Mouse (Mus musculus): ENCODE data around the gene Ptprn2. TPM values are rescaled to one million over a fixed set of nuclear protein-coding genes. Genes with fewer than 3 reads are reported as not detected.
A peak's percentile ranks its signal among the peaks of the same experiment; 100 is the strongest.
"Not testable (repeated sequence)": the region's sequence is repeated elsewhere in the genome, so short reads cannot be mapped to it uniquely, and the experiment has no call there.

Ptprn2 gene
- total RNA-seq, 2 experiments from 2014 or later = 0.31 to 0.45 TPM

- DNase-seq = no peak
These were observed 30.3 kb downstream of the Ptprn2 start for GRCm38 (mm10) chr12:116515824-116516223.

- DNase-seq = no peak
These were observed 43.3 kb downstream of the Ptprn2 start for GRCm38 (mm10) chr12:116528861-116529260.

DNA sequence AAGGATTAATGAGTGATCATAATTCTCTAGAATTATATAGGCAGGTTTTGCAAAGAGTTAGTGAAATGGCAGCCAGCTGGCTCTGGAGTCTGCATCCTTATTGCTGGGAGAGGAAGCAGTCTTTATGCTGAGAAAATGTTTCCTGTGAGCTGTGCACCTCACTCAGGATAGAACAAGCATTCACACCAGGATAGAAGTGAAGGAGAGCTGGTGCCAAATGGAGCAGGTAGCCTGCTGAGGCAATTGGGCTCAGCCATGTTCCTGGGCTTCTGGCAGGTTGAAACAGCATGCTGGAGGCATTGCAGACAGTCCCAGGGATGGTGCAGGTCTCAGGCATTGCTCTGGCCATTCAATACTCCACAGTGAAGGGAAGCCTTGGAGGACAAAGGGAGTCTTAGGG lies 47.8 kb downstream of the Ptprn2 start:
- DNase-seq = no peak

DNA sequence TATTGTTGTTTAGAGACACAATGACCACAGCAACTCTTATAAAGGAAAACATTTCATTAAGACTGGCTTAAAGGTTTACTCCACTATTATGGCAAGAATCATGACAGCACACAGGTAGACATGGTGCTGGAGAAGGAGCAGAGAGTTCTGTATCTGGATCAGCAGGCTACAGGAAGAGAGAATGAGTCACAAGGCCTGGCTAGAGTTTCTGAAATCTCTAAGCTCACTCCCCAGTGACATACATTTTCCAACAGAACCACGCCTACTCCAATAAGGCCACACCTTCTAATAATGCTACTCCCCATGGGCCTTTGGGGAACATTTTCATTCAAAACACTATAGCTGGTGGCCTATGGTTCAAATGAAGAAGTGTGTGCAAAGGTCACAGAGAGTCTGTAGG lies 53.8 kb downstream of the Ptprn2 start:
- no peak for DNase-seq

GRCm38 (mm10) chr12:116540608-116541007 lies 55.1 kb downstream of the Ptprn2 start:
- DNase-seq = no peak

GRCm38 (mm10) chr12:116550031-116550430 lies 64.5 kb downstream of the Ptprn2 start:
- peak; percentile 9 for DNase-seq

- no peak for DNase-seq
These were observed 66.0 kb downstream of the Ptprn2 start for GRCm38 (mm10) chr12:116551516-116551915.

- DNase-seq = no peak
These were observed 66.8 kb downstream of the Ptprn2 start for GRCm38 (mm10) chr12:116552306-116552705.

DNA sequence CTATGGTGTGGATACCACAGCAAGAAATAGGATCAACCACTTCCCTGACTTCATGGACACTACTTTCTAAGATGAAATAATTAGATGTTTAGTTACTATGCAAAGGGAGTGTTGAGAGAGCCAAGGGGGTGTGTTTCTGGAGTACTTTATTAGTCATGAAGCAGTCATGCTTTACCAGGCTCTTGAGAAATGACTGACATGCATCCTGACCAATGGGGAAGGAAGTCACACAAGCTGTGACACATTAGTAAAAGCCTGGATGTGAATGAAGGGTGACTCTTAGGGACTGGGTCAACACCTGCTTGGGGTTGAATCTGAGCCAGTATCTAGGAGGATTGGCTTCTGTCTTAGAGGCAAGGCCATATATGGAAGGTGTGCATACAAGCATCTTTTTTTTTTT lies 67.8 kb downstream of the Ptprn2 start:
- DNase-seq = no peak

DNA sequence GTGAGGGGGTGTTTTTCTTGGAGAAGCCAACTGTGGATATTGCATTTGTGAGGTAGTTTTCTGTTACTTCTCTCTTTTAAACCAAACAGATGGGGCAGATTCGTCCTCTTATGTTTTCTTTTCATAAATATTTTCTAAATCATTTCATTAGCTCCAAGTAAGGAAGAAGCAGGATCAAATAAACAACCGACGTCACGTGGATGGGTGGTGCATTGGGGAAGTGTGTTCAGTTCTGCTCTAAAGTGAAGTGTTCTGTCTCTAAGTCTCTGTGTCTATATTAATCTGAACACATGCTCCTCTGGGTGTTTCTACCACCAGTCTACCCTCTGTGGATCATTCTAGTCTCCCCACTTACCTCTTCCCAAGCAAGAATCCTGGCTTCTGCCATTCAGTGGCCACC lies 70.4 kb downstream of the Ptprn2 start:
- no peak for DNase-seq

- DNase-seq = no peak
These were observed 78.9 kb downstream of the Ptprn2 start for GRCm38 (mm10) chr12:116564441-116564840.

DNA sequence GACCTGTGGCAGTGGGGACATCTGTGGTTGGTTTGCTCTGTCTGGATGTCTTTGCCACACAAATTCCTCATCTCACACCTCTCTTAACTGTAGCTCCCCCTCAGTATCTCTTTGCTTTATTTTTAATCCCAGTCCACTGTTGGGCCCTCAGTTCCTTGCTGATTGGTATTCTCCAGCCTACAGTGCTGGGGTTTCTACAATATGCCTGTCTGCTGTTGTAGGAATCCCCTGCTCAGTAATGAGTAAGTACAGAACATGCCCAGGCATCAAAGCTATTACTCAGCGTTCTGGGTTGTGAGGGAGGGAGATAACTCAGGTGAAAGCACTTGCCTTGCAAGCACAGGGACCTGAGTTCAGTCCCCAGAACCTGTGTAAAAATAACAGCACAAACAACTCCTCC lies 81.2 kb downstream of the Ptprn2 start:
- no peak for DNase-seq

- no peak for DNase-seq
These were observed 81.7 kb downstream of the Ptprn2 start for GRCm38 (mm10) chr12:116567170-116567569.

DNA sequence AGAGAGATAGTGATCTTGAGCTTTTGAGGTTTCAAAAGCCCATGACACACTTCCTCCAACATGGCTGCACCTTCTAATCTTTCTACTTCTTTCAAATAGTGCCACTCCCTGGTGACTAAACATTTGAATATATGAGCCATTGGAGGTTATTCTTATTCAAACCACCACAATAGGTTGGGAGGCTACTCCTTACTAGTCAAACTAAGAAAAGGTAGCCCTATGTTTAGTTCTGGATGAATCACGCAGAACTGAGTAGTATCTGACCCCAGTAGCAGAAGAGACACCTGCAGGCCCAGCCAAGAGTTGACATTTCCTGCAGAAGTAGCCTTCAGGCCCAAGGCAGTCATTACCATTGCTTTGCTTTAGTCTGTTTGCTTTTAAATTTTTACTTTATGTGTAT lies 84.0 kb downstream of the Ptprn2 start:
- no peak for DNase-seq

GRCm38 (mm10) chr12:116574102-116574501 lies 88.6 kb downstream of the Ptprn2 start:
- no peak for DNase-seq

GRCm38 (mm10) chr12:116574720-116575119 lies 89.2 kb downstream of the Ptprn2 start:
- no peak for DNase-seq

- DNase-seq = not testable (repeated sequence)
These were observed 92.4 kb downstream of the Ptprn2 start for GRCm38 (mm10) chr12:116577917-116578316.

- no peak for DNase-seq
These were observed 95.5 kb downstream of the Ptprn2 start for GRCm38 (mm10) chr12:116580827-116581544.

GRCm38 (mm10) chr12:116581864-116582263 lies 96.3 kb downstream of the Ptprn2 start:
- DNase-seq = no peak

- DNase-seq = no peak
These were observed 97.3 kb downstream of the Ptprn2 start for GRCm38 (mm10) chr12:116582829-116583228.

- no peak for DNase-seq
These were observed 99.5 kb downstream of the Ptprn2 start for GRCm38 (mm10) chr12:116585001-116585400.

GRCm38 (mm10) chr12:116586167-116586566 lies 100.6 kb downstream of the Ptprn2 start:
- DNase-seq = no peak

- DNase-seq = no peak
These were observed 102.0 kb downstream of the Ptprn2 start for GRCm38 (mm10) chr12:116587548-116587947.

- DNase-seq = no peak
These were observed 104.6 kb downstream of the Ptprn2 start for GRCm38 (mm10) chr12:116590076-116590475.

- no peak for DNase-seq
These were observed 108.9 kb downstream of the Ptprn2 start for GRCm38 (mm10) chr12:116594457-116594856.

Data from gastrocnemius, postnatal 10 days (tissue).